Mouse (Mus musculus) limb, embryonic 13.5 days (tissue): ENCODE measurements around the gene Ffar4. TPM values are rescaled to one million over a fixed set of nuclear protein-coding genes. Genes with fewer than 3 reads are reported as not detected.
A peak's percentile ranks its signal among the peaks of the same experiment; 100 is the strongest.

Experiments
- ATAC-seq: fragments of 200-750 bp; cut with Nextera tagmentation; 2 replicates; pipeline ENCODE4 v1.8.0; 2017; ENCODE audit warnings: low read depth, moderate number of reproducible peaks, moderate TSS enrichment; ENCODE audit not compliant: low FRiP score
- H3K27ac ChIP-seq: fragments of 300-500 bp; sonication (generic); 2 replicates; pipeline ENCODE4 v1.5.1; 2015; ENCODE audit warnings: inconsistent platforms, mild to moderate bottlenecking, moderate library complexity
- H3K27me3 ChIP-seq: fragments of 300-500 bp; sonication (generic); 2 replicates; pipeline ENCODE4 v1.6.1; 2015; ENCODE audit warnings: mild to moderate bottlenecking, inconsistent platforms
- H3K36me3 ChIP-seq: fragments of 300-500 bp; sonication (generic); 2 replicates; pipeline ENCODE4 v1.6.1; 2015; ENCODE audit warnings: inconsistent platforms, mild to moderate bottlenecking, moderate library complexity
- H3K4me1 ChIP-seq: fragments of 300-500 bp; sonication (generic); 2 replicates; pipeline ENCODE4 v1.6.1; 2015; ENCODE audit warnings: inconsistent platforms
- H3K4me2 ChIP-seq: fragments of 300-500 bp; sonication (generic); replicated peaks from 2 replicates; pipeline ENCODE4 v1.6.1; 2015; ENCODE audit warnings: inconsistent platforms, mild to moderate bottlenecking, moderate library complexity
- H3K4me3 ChIP-seq: fragments of 300-500 bp; sonication (generic); 2 replicates; pipeline ENCODE4 v1.5.1; 2015; ENCODE audit warnings: moderate library complexity, mild to moderate bottlenecking, inconsistent platforms
- H3K9ac ChIP-seq: fragments of 300-500 bp; sonication (generic); 2 replicates; pipeline ENCODE4 v1.6.1; 2015; ENCODE audit warnings: mild to moderate bottlenecking, inconsistent platforms
- H3K9me3 ChIP-seq: fragments of 300-500 bp; sonication (generic); 2 replicates; pipeline ENCODE4 v1.6.1; 2016; ENCODE audit warnings: inconsistent platforms
- WGBS: fragments of 180-500 bp; shearing (Covaris S2); methylation state at CpG from one replicate; pipeline ENCODE4 v1.1.7; 2015; 5-methylcytosine and 5-hydroxymethylcytosine counted together
- polyA plus RNA-seq: library from polyadenylated mRNA; unstranded; fragments of >200 nt; fragmentation: Nextera tagmentation; extraction: Ambion mirVana; gene quantifications from 2 replicates; pipeline ENCODE4 v1.2.1, GENCODE M21; 2015

Gene Ffar4
- not detected in 2 replicates for polyA plus RNA-seq

DNA sequence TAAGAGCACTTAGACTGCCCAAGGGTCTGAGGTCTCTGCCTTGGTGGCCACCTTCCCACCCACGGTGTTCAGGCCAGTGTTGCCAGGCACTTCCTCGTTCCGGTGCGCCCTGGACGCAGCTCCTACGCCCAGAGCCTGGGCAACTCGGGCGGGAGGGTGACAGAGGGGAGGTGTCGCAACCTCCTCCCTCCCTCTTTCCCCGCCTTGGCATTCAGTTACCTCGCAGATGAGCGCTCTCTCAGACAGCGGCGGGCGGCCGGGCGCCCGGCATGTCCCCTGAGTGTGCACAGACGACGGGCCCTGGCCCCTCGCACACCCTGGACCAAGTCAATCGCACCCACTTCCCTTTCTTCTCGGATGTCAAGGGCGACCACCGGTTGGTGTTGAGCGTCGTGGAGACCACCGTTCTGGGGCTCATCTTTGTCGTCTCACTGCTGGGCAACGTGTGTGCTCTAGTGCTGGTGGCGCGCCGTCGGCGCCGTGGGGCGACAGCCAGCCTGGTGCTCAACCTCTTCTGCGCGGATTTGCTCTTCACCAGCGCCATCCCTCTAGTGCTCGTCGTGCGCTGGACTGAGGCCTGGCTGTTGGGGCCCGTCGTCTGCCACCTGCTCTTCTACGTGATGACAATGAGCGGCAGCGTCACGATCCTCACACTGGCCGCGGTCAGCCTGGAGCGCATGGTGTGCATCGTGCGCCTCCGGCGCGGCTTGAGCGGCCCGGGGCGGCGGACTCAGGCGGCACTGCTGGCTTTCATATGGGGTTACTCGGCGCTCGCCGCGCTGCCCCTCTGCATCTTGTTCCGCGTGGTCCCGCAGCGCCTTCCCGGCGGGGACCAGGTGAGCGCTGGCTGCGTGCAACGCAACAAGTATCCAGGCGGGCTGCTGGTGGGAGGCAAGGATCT lies at the start of gene Ffar4:
Gene Ffar4 (plus strand): TSS at position 214 of the 901 bp plus-strand sequence.
- 1% methylated on average over 74 of the region's 77 CpGs for WGBS
- peaks cover 71% of the 10 kb centered on the region for H3K27me3 ChIP-seq
- H3K9ac ChIP-seq = peak within 1 kb of the TSS; percentile 43; the same call in 1 of the 2 replicates

DNA sequence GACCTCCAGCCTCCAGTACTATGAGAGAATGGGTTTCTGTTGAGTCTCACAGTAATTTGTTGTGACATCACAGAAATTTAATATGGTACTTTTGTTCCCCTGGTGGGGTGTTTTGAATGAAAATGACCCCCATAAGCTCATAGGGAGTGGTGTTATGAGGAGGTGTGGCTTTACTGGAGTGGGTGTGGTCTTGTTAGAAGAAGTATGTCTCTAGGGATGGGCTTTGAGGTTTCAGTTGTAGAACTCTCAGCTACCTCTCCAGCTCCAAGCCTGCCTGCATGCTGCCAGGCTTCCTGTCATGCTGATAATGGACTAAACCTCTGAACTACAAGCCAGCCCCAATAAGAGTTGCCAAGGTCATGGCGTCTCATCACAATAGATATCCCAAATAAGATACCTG lies 47.2 kb upstream of the Ffar4 start:
- no peak for ATAC-seq
- no peaks in the 10 kb centered on the region for H3K36me3 ChIP-seq
- H3K27me3 ChIP-seq = no peaks in the 10 kb centered on the region
- no peak overlapping the region for H3K27ac ChIP-seq
- no peak overlapping the region for H3K9ac ChIP-seq
- no peaks in the 10 kb centered on the region for H3K9me3 ChIP-seq
- no peak overlapping the region for H3K4me3 ChIP-seq
- H3K4me2 ChIP-seq = no peak overlapping the region
- 79% methylated on average over 1 of the region's 1 CpGs for WGBS
- peaks cover 4% of the 10 kb centered on the region for H3K4me1 ChIP-seq

More for the DNA sequence above, at the start of gene Ffar4:
- Histone ChIP-seq H3K4me3 (peak within 1 kb of the TSS; percentile 42), H3K36me3 (no peaks in the 10 kb centered on the region), H3K27ac (no peak within 1 kb of the TSS), H3K4me2 (peak within 1 kb of the TSS; percentile 67), H3K4me1 (peaks cover 12% of the 10 kb centered on the region), H3K9me3 (no peaks in the 10 kb centered on the region)
- ATAC-seq = peak; percentile 36; the same call in 1 of the 2 replicates

DNA sequence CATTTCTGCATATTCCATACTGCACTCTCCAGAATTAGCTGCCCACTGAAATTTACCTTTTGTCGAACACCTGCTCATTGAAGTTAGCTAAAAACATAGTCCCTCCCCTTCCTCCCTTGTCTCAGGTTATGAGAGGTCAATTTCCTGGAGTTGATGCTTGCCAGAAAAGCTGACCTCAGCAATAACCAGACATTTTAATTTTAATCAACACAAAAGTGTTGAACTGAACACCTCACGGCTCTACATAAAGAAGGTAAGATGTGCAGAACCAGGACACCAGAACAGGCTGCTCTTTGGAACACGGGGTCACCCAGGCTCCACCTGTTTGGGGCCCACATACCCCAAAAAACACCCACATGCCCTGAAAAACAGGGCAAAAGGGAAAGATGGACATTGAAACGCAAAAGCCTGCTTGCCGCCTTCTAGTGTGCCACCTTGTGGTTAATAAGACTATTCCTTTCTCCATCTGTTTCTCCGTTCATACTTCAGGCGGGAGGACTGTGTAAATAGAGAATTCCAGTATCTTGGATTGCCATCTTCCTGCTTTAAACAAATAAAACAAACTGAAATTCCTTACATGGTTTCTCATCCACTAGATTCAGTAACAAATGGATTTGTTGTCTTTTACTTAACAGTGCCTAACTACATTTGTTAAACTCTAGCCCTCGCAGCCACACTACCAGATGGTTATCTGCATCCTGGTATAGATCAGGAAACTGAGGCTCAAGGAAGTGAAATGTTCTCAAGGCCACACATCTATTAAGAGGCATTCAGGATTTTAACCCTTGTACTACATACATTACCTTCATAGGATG lies 43.4 kb upstream of the Ffar4 start:
- H3K4me1 ChIP-seq = peaks cover 19% of the 10 kb centered on the region
- peaks cover 3% of the 10 kb centered on the region; the same call in 1 of the 2 replicates for H3K36me3 ChIP-seq
- peak overlapping the region; percentile 80 for H3K4me3 ChIP-seq
- WGBS = 29% methylated on average over 8 of the region's 8 CpGs
- H3K9me3 ChIP-seq = no peaks in the 10 kb centered on the region
- no peak for ATAC-seq
- H3K9ac ChIP-seq = peak overlapping the region; percentile 53
- no peak overlapping the region for H3K27ac ChIP-seq
- no peaks in the 10 kb centered on the region for H3K27me3 ChIP-seq
- H3K4me2 ChIP-seq = peak overlapping the region; percentile 90

DNA sequence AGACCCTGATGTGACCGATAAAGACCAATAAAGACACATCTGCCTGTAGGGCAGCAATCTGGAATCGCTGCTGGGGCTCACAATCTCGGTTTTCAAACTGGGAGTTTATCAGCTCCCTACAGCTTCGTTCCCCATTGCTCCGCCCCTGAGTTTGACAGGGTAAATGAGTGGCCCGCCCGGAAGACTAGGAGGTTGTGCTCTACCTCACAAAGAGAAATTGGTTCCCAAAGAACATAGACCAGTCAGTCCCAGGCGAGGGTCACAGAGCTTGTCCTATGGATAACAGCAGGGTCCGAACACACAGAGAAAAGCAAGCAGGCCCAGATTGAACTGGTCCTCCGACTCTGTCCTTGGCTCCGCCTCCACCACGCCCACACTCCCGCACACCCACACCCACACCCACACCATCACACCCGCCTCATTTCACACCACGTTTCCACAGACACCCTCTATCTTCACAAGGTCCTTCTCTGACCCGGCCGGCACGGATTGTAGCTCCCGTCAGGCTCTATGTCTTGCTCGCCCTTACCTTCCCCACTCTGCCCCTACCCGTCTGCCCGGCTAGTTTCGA lies 42.6 kb upstream of the Ffar4 start:
- peak; percentile 91 for ATAC-seq
- H3K4me2 ChIP-seq = peak overlapping the region; percentile 90
- H3K27ac ChIP-seq = no peak overlapping the region
- peak overlapping the region; percentile 80 for H3K4me3 ChIP-seq
- peaks cover 19% of the 10 kb centered on the region for H3K4me1 ChIP-seq
- H3K9ac ChIP-seq = peak overlapping the region; percentile 53
- no peaks in the 10 kb centered on the region for H3K9me3 ChIP-seq
- no peaks in the 10 kb centered on the region for H3K27me3 ChIP-seq
- WGBS = 1% methylated on average over 23 of the region's 23 CpGs
- H3K36me3 ChIP-seq = peaks cover 6% of the 10 kb centered on the region

DNA sequence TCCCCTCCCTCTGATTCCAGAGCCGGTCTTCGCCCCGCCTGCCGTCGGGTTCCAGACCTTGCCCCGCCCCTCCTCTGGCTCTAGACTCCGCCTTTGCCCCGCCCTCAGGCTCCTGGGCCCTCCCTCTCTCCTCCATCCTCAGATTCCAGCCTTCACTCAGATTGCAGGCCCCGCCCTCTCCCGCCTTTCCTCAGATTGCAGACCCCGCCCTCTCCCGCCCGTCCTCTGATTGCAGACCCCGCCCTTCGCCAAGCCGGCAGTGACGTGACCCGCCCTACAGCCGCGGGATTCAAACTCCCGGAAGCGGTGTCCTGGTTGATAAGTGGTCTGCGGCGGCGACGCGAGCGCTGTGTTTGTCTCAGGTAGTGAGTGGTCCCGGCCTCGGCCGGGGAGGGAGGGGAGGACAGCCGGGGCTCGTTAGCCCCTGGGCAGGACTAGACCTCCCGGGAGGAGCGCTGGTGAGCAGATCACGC lies 42.1 kb upstream of the Ffar4 start, which contains the start of gene Cep55:
Gene Cep55 (plus strand): TSS at position 292 of the 473 bp plus-strand sequence.
- Histone ChIP-seq H3K9ac (peak within 1 kb of the TSS; percentile 73), H3K27ac (no peak within 1 kb of the TSS), H3K9me3 (no peaks in the 10 kb centered on the region), H3K36me3 (peaks cover 10% of the 10 kb centered on the region), H3K4me3 (peak within 1 kb of the TSS; percentile 80), H3K4me1 (peaks cover 19% of the 10 kb centered on the region), H3K4me2 (peak within 1 kb of the TSS; percentile 90), H3K27me3 (no peaks in the 10 kb centered on the region)
- WGBS = 1% methylated on average over 36 of the region's 36 CpGs
- ATAC-seq = peak; percentile 96

DNA sequence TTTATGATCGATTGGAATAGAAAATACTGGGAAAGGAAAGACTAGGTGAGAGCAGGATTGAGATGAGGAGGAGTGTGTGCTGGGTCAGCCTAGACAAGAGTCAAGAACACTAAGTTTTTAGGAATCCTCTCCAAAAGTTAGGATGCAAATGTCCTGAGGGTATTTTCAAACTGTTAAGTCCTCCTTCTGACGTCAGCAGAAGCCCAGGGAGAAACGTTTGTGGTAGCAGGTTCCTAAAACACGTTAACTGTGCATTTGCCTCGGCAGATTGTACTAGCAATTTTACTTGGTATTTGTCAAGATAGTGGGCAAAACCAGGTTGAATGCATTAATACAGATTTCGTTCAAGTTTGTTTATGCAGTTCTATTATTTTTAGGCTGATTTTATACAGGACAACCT lies 41.1 kb upstream of the Ffar4 start:
- no peak for ATAC-seq
- Histone ChIP-seq H3K4me2 (peak overlapping the region; percentile 90), H3K9me3 (no peaks in the 10 kb centered on the region), H3K27me3 (no peaks in the 10 kb centered on the region), H3K4me1 (peaks cover 19% of the 10 kb centered on the region), H3K36me3 (peaks cover 20% of the 10 kb centered on the region), H3K9ac (peak overlapping the region; percentile 73), H3K4me3 (peak overlapping the region; percentile 80), H3K27ac (no peak overlapping the region)
- 14% methylated on average over 6 of the region's 6 CpGs for WGBS

DNA sequence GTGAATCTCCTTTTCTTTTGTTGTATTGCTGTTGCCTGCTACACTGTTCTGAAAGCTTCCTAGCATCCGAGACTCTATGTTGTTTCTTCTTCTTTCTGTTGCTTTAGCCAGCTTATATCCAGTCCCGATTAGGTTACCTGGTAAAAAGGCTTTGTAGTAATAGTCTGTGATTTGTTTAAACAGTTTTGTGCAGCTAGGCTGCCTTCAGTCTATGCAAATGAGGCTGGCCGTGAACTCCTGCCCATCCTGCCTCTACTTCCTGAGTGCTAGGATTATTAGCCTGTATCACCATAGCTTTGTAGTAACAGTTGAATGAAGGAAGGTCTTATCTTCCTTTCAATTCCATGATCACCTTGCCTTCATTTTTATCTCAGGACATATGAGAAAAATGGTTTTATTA lies 40.6 kb upstream of the Ffar4 start:
- H3K9me3 ChIP-seq = no peaks in the 10 kb centered on the region
- peaks cover 25% of the 10 kb centered on the region for H3K36me3 ChIP-seq
- WGBS = 60% methylated on average over 3 of the region's 3 CpGs
- no peak overlapping the region for H3K27ac ChIP-seq
- H3K9ac ChIP-seq = 0 out of 2 replicates have a peak overlapping the region, but pooled peaks have one; percentile 73
- no peak for ATAC-seq
- peaks cover 19% of the 10 kb centered on the region for H3K4me1 ChIP-seq
- H3K4me3 ChIP-seq = peak overlapping the region; percentile 80
- H3K27me3 ChIP-seq = no peaks in the 10 kb centered on the region
- peak overlapping the region; percentile 90 for H3K4me2 ChIP-seq

DNA sequence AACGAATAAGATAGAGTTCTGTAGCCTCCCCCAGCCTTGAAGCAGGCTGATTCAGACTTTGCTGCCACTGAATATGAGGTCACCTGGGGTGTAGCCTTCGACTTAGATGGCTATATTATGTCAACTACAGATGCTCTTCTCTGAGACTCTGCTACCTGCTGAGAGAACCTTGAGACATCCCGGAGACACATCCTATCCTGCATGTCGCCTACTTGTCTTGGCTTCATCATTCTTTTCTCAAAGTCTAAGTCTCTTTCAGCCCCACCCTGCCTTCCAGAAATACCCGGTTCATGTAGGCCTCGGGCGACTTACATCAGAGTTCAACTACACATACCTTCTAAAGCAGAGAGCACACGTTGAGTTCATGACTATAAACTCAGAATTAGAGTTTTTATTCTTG lies 39.9 kb upstream of the Ffar4 start:
- 83% methylated on average over 8 of the region's 8 CpGs for WGBS
- no peak overlapping the region; the same call in 1 of the 2 replicates for H3K4me2 ChIP-seq
- no peak overlapping the region for H3K9ac ChIP-seq

DNA sequence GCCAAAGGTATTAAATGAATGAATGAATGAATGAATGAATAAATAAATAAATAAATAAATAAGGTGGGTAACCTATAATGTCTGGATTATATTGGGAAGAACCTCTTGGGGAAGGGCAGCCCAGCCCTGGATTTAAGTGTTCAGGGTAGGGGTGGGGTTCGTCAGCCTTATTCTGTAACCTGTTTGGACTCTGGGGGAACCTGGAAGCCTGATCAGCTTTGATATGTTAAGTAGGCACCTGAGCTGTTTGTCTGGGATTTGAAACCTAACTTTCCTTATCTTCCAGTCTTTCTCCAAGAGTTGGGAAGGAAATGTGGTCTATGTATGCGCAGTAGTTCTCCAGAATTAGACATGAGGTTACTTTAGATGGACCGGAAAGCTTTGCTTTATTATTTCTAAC lies 33.7 kb upstream of the Ffar4 start:
- no peak for ATAC-seq
- Histone ChIP-seq H3K9ac (no peak overlapping the region), H3K36me3 (peaks cover 40% of the 10 kb centered on the region), H3K4me3 (no peak overlapping the region), H3K27ac (no peak overlapping the region), H3K4me1 (no peaks in the 10 kb centered on the region), H3K9me3 (no peaks in the 10 kb centered on the region), H3K4me2 (no peak overlapping the region), H3K27me3 (no peaks in the 10 kb centered on the region)
- WGBS = 91% methylated on average over 3 of the region's 3 CpGs

More for the DNA sequence above, 39.9 kb upstream of the Ffar4 start:
- H3K9me3 ChIP-seq = no peaks in the 10 kb centered on the region
- no peak overlapping the region for H3K27ac ChIP-seq
- no peaks in the 10 kb centered on the region for H3K27me3 ChIP-seq
- H3K4me1 ChIP-seq = peaks cover 19% of the 10 kb centered on the region
- ATAC-seq = no peak
- H3K36me3 ChIP-seq = peaks cover 29% of the 10 kb centered on the region
- H3K4me3 ChIP-seq = no peak overlapping the region

DNA sequence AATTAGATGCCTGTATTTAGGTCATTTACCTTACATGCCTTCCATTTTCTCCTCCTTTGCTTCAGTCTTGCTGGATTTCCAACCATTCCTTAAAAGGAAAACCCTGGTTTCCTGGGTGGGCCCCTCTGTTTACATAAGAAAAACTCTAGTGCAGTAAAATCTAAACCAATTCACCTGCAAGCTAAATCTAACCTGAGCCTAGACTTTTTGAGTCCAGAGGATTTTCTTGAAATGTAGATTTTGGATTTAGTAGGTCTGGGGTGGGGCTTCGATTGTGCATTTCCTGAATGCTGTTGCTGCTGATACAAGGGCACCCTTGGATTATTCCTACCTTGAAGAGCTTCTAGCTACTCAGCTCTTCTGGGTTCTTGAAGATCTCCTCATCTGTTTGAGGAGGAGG lies 32.8 kb upstream of the Ffar4 start:
- Histone ChIP-seq H3K4me2 (no peak overlapping the region), H3K36me3 (peaks cover 43% of the 10 kb centered on the region), H3K27ac (no peak overlapping the region), H3K4me3 (no peak overlapping the region), H3K4me1 (no peaks in the 10 kb centered on the region), H3K9ac (no peak overlapping the region), H3K27me3 (no peaks in the 10 kb centered on the region), H3K9me3 (no peaks in the 10 kb centered on the region)
- ATAC-seq = no peak
- WGBS = 92% methylated on average over 1 of the region's 1 CpGs

DNA sequence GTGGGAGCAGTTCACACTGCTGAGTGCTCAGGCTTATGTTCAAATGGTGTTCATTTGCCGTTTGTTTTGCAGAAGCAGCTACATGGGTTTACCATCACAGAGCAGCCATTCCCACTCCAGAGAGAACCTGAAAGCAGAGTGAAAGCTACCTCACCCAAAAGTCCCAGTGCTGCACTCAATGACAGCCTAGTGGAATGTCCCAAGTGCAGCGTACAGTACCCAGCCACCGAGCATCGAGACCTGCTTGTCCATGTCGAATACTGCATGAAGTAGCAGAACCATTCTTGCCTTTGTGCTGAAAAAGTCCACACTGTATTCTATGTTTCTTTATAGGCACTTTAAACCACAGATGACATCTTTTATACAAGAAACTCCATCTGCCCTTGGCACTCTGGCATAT lies 23.6 kb upstream of the Ffar4 start:
- H3K9me3 ChIP-seq = no peaks in the 10 kb centered on the region
- no peak overlapping the region for H3K4me2 ChIP-seq
- H3K4me1 ChIP-seq = no peaks in the 10 kb centered on the region
- H3K27me3 ChIP-seq = no peaks in the 10 kb centered on the region
- no peak for ATAC-seq
- H3K9ac ChIP-seq = no peak overlapping the region
- no peak overlapping the region for H3K4me3 ChIP-seq
- 95% methylated on average over 5 of the region's 5 CpGs for WGBS
- no peak overlapping the region for H3K27ac ChIP-seq
- H3K36me3 ChIP-seq = peaks cover 56% of the 10 kb centered on the region
